Mouse (Mus musculus): Measurements from ENCODE around the gene Akr1d1.

Akr1d1 gene

GRCm38 (mm10) chr6:37567363-37567762 lies 37.4 kb downstream of the Akr1d1 start:
- WGBS = 95% methylated on average over 1 of the region's 1 CpGs

GRCm38 (mm10) chr6:37571939-37572338 lies 42.0 kb downstream of the Akr1d1 start:
- WGBS = 78% methylated on average over 1 of the region's 1 CpGs

GRCm38 (mm10) chr6:37572935-37573334 lies 43.0 kb downstream of the Akr1d1 start:
- 85% methylated on average over 2 of the region's 2 CpGs for WGBS

GRCm38 (mm10) chr6:37580476-37580875 lies 50.5 kb downstream of the Akr1d1 start:
- WGBS = 84% methylated on average over 5 of the region's 5 CpGs

GRCm38 (mm10) chr6:37589340-37589962 lies 59.5 kb downstream of the Akr1d1 start:
- WGBS = 14% methylated on average over 4 of the region's 4 CpGs

- 70% methylated on average over 6 of the region's 6 CpGs for whole genome bisulfite sequencing
Observed at GRCm38 (mm10) chr6:37590800-37591199, 60.8 kb downstream of the Akr1d1 start.

GRCm38 (mm10) chr6:37592101-37593032 lies 62.4 kb downstream of the Akr1d1 start:
- WGBS = 44% methylated on average over 19 of the region's 19 CpGs

GRCm38 (mm10) chr6:37593033-37593374 lies 63.0 kb downstream of the Akr1d1 start:
- WGBS = 41% methylated on average over 6 of the region's 6 CpGs

- 56% methylated on average over 5 of the region's 5 CpGs for WGBS
Observed at GRCm38 (mm10) chr6:37593551-37594089, 63.6 kb downstream of the Akr1d1 start.

- 82% methylated on average over 2 of the region's 2 CpGs for WGBS
Observed at GRCm38 (mm10) chr6:37597088-37597487, 67.1 kb downstream of the Akr1d1 start.

GRCm38 (mm10) chr6:37600976-37601498 lies 71.1 kb downstream of the Akr1d1 start:
- 77% methylated on average over 7 of the region's 7 CpGs for WGBS

GRCm38 (mm10) chr6:37602857-37603765 lies 73.1 kb downstream of the Akr1d1 start:
- WGBS = 54% methylated on average over 9 of the region's 9 CpGs

- 82% methylated on average over 4 of the region's 4 CpGs for WGBS
Observed at GRCm38 (mm10) chr6:37604178-37604883, 74.4 kb downstream of the Akr1d1 start.

- WGBS = 84% methylated on average over 5 of the region's 5 CpGs
Observed at GRCm38 (mm10) chr6:37604884-37605269, 74.9 kb downstream of the Akr1d1 start.

GRCm38 (mm10) chr6:37607511-37608289 lies 77.7 kb downstream of the Akr1d1 start:
- WGBS = 74% methylated on average over 3 of the region's 3 CpGs

GRCm38 (mm10) chr6:37612603-37613284 lies 82.8 kb downstream of the Akr1d1 start:
- 91% methylated on average over 6 of the region's 6 CpGs for WGBS

GRCm38 (mm10) chr6:37615490-37615889 lies 85.5 kb downstream of the Akr1d1 start:
- WGBS = 76% methylated on average over 2 of the region's 2 CpGs

GRCm38 (mm10) chr6:37616136-37616535 lies 86.2 kb downstream of the Akr1d1 start:
- WGBS = 97% methylated on average over 7 of the region's 7 CpGs

- WGBS = 64% methylated on average over 10 of the region's 10 CpGs
Observed at GRCm38 (mm10) chr6:37617431-37618011, 87.5 kb downstream of the Akr1d1 start.
